In the genomic region with DNA sequence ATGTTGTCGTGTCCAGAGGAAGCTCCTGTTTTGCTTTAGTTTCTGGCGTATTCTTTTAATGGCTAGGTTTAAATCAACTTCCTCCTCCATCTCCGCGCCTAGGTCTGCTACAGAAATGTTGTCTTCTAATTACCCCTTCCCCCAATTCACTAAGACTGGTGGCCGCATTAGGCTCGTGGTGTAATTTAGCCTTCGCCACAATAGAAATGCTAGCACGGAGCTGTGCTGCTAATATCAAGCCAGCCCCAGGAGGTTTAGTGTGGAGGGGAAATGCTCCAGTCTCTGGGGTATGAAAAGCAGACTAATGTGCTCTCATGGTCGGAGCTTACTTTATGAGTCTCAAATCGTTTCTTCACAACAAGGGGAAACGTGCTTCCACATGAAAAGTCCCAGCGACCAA, we compare ENCODE assay signal across 9 mouse cellular contexts. TPM values are rescaled to one million over a fixed set of nuclear protein-coding genes. Genes with fewer than 3 reads are reported as not detected.
DNase-seq lines count a peak whose midpoint lies in the region; ATAC-seq and TF ChIP-seq lines count a peak whose summit lies in the region.
"Had no signal": no experiment of that assay in that cellular context is flagged by ENCODE, and none has a peak within 500 bp of the region (broad histone marks: within the 10 kb centered on the region; RNA-seq: fewer than 3 reads in every experiment).

No protein-coding gene starts in this region.

- peaks cover 5 to 9% of the 10 kb centered on the region in 2 experiments; a peak in 2 of 4 replicates for H3K4me1 ChIP-seq in heart, embryonic 14.5 days (ENCODE audit: control insufficient read depth in 2 of 2, insufficient read depth in 2 of 2, low read length in 2 of 2)
- H3K4me1 ChIP-seq in bone marrow macrophage, adult 2 months (ENCODE audit: control insufficient read depth, insufficient read depth, low read length): peaks cover 14% of the 10 kb centered on the region
- H3K4me1 ChIP-seq in hindbrain, embryonic 12.5 days: peaks cover 35% of the 10 kb centered on the region
- peaks cover 17% of the 10 kb centered on the region for H3K4me1 ChIP-seq in midbrain, embryonic 12.5 days

- peaks cover 9% of the 10 kb centered on the region for H3K27me3 ChIP-seq in heart, embryonic 14.5 days (ENCODE audit: control insufficient read depth, insufficient read depth, low read length)
- H3K27me3 ChIP-seq in hindbrain, embryonic 12.5 days: peaks cover 18% of the 10 kb centered on the region
- peaks cover 25% of the 10 kb centered on the region for H3K27me3 ChIP-seq in midbrain, embryonic 12.5 days

- peak overlapping the region; percentile 95 for H3K4me2 ChIP-seq in heart, embryonic 14.5 days (ENCODE audit: low read length)
- peak overlapping the region; percentile 90 for H3K4me2 ChIP-seq in hindbrain, embryonic 12.5 days (replicated peaks)
- peak overlapping the region; percentile 58 for H3K4me2 ChIP-seq in midbrain, embryonic 12.5 days (replicated peaks)

- no peaks in the 10 kb centered on the region for H3K9me3 ChIP-seq in heart, embryonic 14.5 days (ENCODE audit: control insufficient read depth, low read length)
- no peaks in the 10 kb centered on the region for H3K9me3 ChIP-seq in hindbrain, embryonic 12.5 days (replicated peaks)
- no peaks in the 10 kb centered on the region for H3K9me3 ChIP-seq in midbrain, embryonic 12.5 days

- peak overlapping the region; percentile 72 for H3K9ac ChIP-seq in heart, embryonic 14.5 days (ENCODE audit: low read length)
- peak overlapping the region; percentile 81 for H3K9ac ChIP-seq in hindbrain, embryonic 12.5 days
- peak overlapping the region; percentile 57 for H3K9ac ChIP-seq in midbrain, embryonic 12.5 days (replicated peaks)

- no peak for ATAC-seq in heart, embryonic 14.5 days (ENCODE audit: insufficient number of reproducible peaks, insufficient read depth, low FRiP score, low read depth)
- ATAC-seq in hindbrain, embryonic 12.5 days (ENCODE audit: low FRiP score): no peak
- ATAC-seq in midbrain, embryonic 12.5 days (ENCODE audit: low FRiP score, low read depth): no peak
- ATAC-seq in monocyte, adult 5-6 weeks (replicated peaks; ENCODE audit: insufficient number of reproducible peaks, low FRiP score, low TSS enrichment, poor library complexity, severe bottlenecking): no peak

- WGBS in heart, embryonic 14.5 days: 9% methylated on average over 12 of the region's 12 CpGs
- 5% methylated on average over 12 of the region's 12 CpGs for WGBS in hindbrain, embryonic 12.5 days
- 7% methylated on average over 12 of the region's 12 CpGs for WGBS in midbrain, embryonic 12.5 days

- DNase-seq in heart, postnatal 14 days: no peak
- no peak for DNase-seq in adrenal gland, postnatal 14 days
- DNase-seq in gastrocnemius, adult 18-20 months (ENCODE audit: low spot score): no peak

- intact Hi-C loops in heart, postnatal 14 days (cut with DNase I): no loop called here

- H3K36me3 ChIP-seq in heart, embryonic 14.5 days (ENCODE audit: control insufficient read depth, insufficient read depth, low read length): no peaks in the 10 kb centered on the region
- no peaks in the 10 kb centered on the region for H3K36me3 ChIP-seq in hindbrain, embryonic 12.5 days
- H3K36me3 ChIP-seq in midbrain, embryonic 12.5 days: no peaks in the 10 kb centered on the region

- TF ChIP-seq POLR2A in bone marrow macrophage, adult 2 months (IDR thresholded peaks at IDR 0.05; ENCODE audit: borderline replicate concordance, low read depth, low read length): no peak

- H3K27ac ChIP-seq in heart, embryonic 14.5 days (replicated peaks in 1 of 2; ENCODE audit: control insufficient read depth in 1 of 2, insufficient read depth in 1 of 2, low read depth in 2 of 2, low read length in 2 of 2): no peak overlapping the region
- H3K27ac ChIP-seq in bone marrow macrophage, adult 2 months (ENCODE audit: insufficient read depth, low read depth, low read length): no peak overlapping the region
- peak overlapping the region; percentile 89 for H3K27ac ChIP-seq in hindbrain, embryonic 12.5 days
- H3K27ac ChIP-seq in midbrain, embryonic 12.5 days (replicated peaks): no peak overlapping the region

- no peak for TF ChIP-seq CTCF in bone marrow macrophage, adult 2 months (IDR thresholded peaks at IDR 0.05; ENCODE audit: low read depth, low read length)

- peak overlapping the region; percentile 62 to 72 for H3K4me3 ChIP-seq in heart, embryonic 14.5 days (ENCODE audit: control insufficient read depth in 1 of 2, insufficient read depth in 1 of 2, low read depth in 1 of 2, low read length in 2 of 2)
- peak overlapping the region; percentile 87 for H3K4me3 ChIP-seq in bone marrow macrophage, adult 2 months (ENCODE audit: insufficient read depth, low read length)
- peak overlapping the region; percentile 72 for H3K4me3 ChIP-seq in hindbrain, embryonic 12.5 days
- H3K4me3 ChIP-seq in midbrain, embryonic 12.5 days: peak overlapping the region; percentile 69

RNA-seq across cellular contexts. Expression of a gene that starts 0.9 kb away (rescaled TPM):
- polyA plus RNA-seq in heart, embryonic 14.5 days (2014; fragmentation: Nextera tagmentation; extraction: Ambion mirVana): 42.5 and 43.2 TPM in 2 replicates
- total RNA-seq in heart, postnatal 14 days (2021): 10 to 100 TPM; 51.0 to 55.5 TPM
- polyA plus RNA-seq in bone marrow macrophage, adult 2 months (2012; ENCODE audit: insufficient read depth, insufficient read length, missing spikeins): 61.4 and 62.7 TPM in 2 replicates
- polyA plus RNA-seq in hindbrain, embryonic 12.5 days (2016; fragmentation: Nextera tagmentation; extraction: Ambion mirVana): 126 and 138 TPM in 2 replicates
- 133 and 153 TPM in 2 replicates for polyA plus RNA-seq in midbrain, embryonic 12.5 days (2016; fragmentation: Nextera tagmentation; extraction: Ambion mirVana)
- total RNA-seq in adrenal gland, postnatal 14 days (2021): 79.0 and 79.8 TPM in 2 replicates
- total RNA-seq in gastrocnemius, adult 18-20 months (2021): 10 to 100 TPM; 17.6 to 22.9 TPM
- 15.0 to 31.5 TPM (median 22.9 TPM) in 3 replicates for total RNA-seq in monocyte, adult 5-6 weeks (2017)

RNA-seq across cellular contexts. Expression of a gene that starts 37.0 kb away (rescaled TPM):
- not detected in 2 replicates for polyA plus RNA-seq in heart, embryonic 14.5 days (2014; fragmentation: Nextera tagmentation; extraction: Ambion mirVana)
- under 1 TPM in 1 of 2 experiments, not detected in 1; 0.76 TPM for total RNA-seq in heart, postnatal 14 days (2021)
- not detected in 2 replicates for polyA plus RNA-seq in bone marrow macrophage, adult 2 months (2012; ENCODE audit: insufficient read depth, insufficient read length, missing spikeins)
- polyA plus RNA-seq in hindbrain, embryonic 12.5 days (2016; fragmentation: Nextera tagmentation; extraction: Ambion mirVana): 0.93 and 1.5 TPM in 2 replicates
- 0.98 and 1.2 TPM in 2 replicates for polyA plus RNA-seq in midbrain, embryonic 12.5 days (2016; fragmentation: Nextera tagmentation; extraction: Ambion mirVana)
- total RNA-seq in adrenal gland, postnatal 14 days (2021): 0.48 and 0.98 TPM in 2 replicates
- not detected for total RNA-seq in gastrocnemius, adult 18-20 months (2021)
- 0.48 to 2.4 TPM (median 0.64 TPM) in 3 replicates for total RNA-seq in monocyte, adult 5-6 weeks (2017)
- total RNA-seq: MEL had no signal

RNA-seq across cellular contexts. Expression of a gene that starts 45.5 kb away (rescaled TPM):
- 2.4 and 4.4 TPM in 2 replicates for polyA plus RNA-seq in heart, embryonic 14.5 days (2014; fragmentation: Nextera tagmentation; extraction: Ambion mirVana)
- total RNA-seq in heart, postnatal 14 days (2021): 1 to 10 TPM; 4.4 to 4.7 TPM
- polyA plus RNA-seq in bone marrow macrophage, adult 2 months (2012; ENCODE audit: insufficient read depth, insufficient read length, missing spikeins): 2.5 and 2.6 TPM in 2 replicates
- polyA plus RNA-seq in hindbrain, embryonic 12.5 days (2016; fragmentation: Nextera tagmentation; extraction: Ambion mirVana): 5.7 and 5.9 TPM in 2 replicates
- 8.0 and 9.2 TPM in 2 replicates for polyA plus RNA-seq in midbrain, embryonic 12.5 days (2016; fragmentation: Nextera tagmentation; extraction: Ambion mirVana)
- 5.0 and 6.5 TPM in 2 replicates for total RNA-seq in adrenal gland, postnatal 14 days (2021)
- 1 to 10 TPM; 2.2 to 3.4 TPM for total RNA-seq in gastrocnemius, adult 18-20 months (2021)
- total RNA-seq in monocyte, adult 5-6 weeks (2017): 3.0 to 8.9 TPM (median 3.5 TPM) in 3 replicates
